Mouse (Mus musculus): ENCODE results near the gene Rufy3. TPM values are rescaled to one million over a fixed set of nuclear protein-coding genes. Genes with fewer than 3 reads are reported as not detected.

The Rufy3 gene
- total RNA-seq (2012; rRNA removed) = 10.8 and 15.0 TPM in 2 replicates

- DNase-seq (ENCODE audit: low read depth, low spot score) = no peak
- Histone ChIP-seq H3K4me1 (ENCODE audit: control insufficient read depth in 2 of 2, insufficient read depth in 2 of 2, low read length in 2 of 2, poor library complexity in 1 of 2) (peaks cover 4 to 10% of the 10 kb centered on the region in 2 experiments), H3K9me3 (ENCODE audit: control insufficient read depth, insufficient read depth, low read depth, low read length) (no peaks in the 10 kb centered on the region), H3K36me3 (ENCODE audit: control insufficient read depth, insufficient read depth, low read length, poor library complexity, severe bottlenecking) (no peaks in the 10 kb centered on the region), H3K9ac (ENCODE audit: insufficient read depth, low read depth, low read length, poor library complexity, severe bottlenecking) (peak within 1 kb of the TSS; percentile 70), H3K27ac (ENCODE audit: insufficient read depth, low read depth, low read length, poor library complexity, severe bottlenecking) (no peak within 1 kb of the TSS), H3K4me3 (ENCODE audit: insufficient read depth in 1 of 2, low read depth in 1 of 2, low read length in 2 of 2, poor library complexity in 1 of 2, severe bottlenecking in 1 of 2) (peak within 1 kb of the TSS; percentile 89 to 99)
- in situ Hi-C loops (cut with MboI; ENCODE audit: low sequenced_read_pairs in 2 of 2, unreplicated experiment in 2 of 2) = no loop called here
- TF ChIP-seq ZNF384 (IDR thresholded peaks at IDR 0.05; ENCODE audit: low read depth, low read length) = 0 out of 2 replicates have a peak, but pooled peaks have one; percentile 40
- TF ChIP-seq ZC3H11A (IDR thresholded peaks at IDR 0.05; ENCODE audit: borderline replicate concordance, low read depth, low read length) = no peak
Observed at GRCm38 (mm10) chr5:88564501-88565147, at the start of gene Rufy3. Gene Rufy3, plus strand, starts transcription at chr5:88565040.

GRCm38 (mm10) chr5:88519232-88519631 is 45.6 kb upstream of the Rufy3 start:
- Histone ChIP-seq H3K36me3 (ENCODE audit: control insufficient read depth, insufficient read depth, low read length, poor library complexity, severe bottlenecking) (no peaks in the 10 kb centered on the region), H3K4me1 (ENCODE audit: control insufficient read depth in 2 of 2, insufficient read depth in 2 of 2, low read length in 2 of 2, poor library complexity in 1 of 2) (no peaks in the 10 kb centered on the region), H3K9ac (ENCODE audit: insufficient read depth, low read depth, low read length, poor library complexity, severe bottlenecking) (no peak overlapping the region), H3K9me3 (ENCODE audit: control insufficient read depth, insufficient read depth, low read depth, low read length) (no peaks in the 10 kb centered on the region), H3K4me3 (ENCODE audit: insufficient read depth in 1 of 2, low read depth in 1 of 2, low read length in 2 of 2, poor library complexity in 1 of 2, severe bottlenecking in 1 of 2) (no peak overlapping the region), H3K27ac (ENCODE audit: insufficient read depth, low read depth, low read length, poor library complexity, severe bottlenecking) (no peak overlapping the region)
- peak; percentile 43 for DNase-seq (ENCODE audit: low read depth, low spot score)
- in situ Hi-C loops (cut with MboI; ENCODE audit: low sequenced_read_pairs in 2 of 2, unreplicated experiment in 2 of 2) = no loop called here
- TF ChIP-seq MAFK (IDR thresholded peaks at IDR 0.05; ENCODE audit: insufficient read depth, low read depth, low read length) (no peak), ZNF384 (IDR thresholded peaks at IDR 0.05; ENCODE audit: low read depth, low read length) (peak; percentile 70), HCFC1 (IDR thresholded peaks at IDR 0.05; ENCODE audit: borderline replicate concordance, insufficient read depth, low read length) (no peak), ZC3H11A (IDR thresholded peaks at IDR 0.05; ENCODE audit: borderline replicate concordance, low read depth, low read length) (peak; percentile 73; the same call in 1 of the 2 replicates)

- in situ Hi-C loops (cut with MboI; ENCODE audit: low sequenced_read_pairs in 2 of 2, unreplicated experiment in 2 of 2) = no loop called here
- H3K36me3 ChIP-seq (ENCODE audit: control insufficient read depth, insufficient read depth, low read length, poor library complexity, severe bottlenecking) = no peaks in the 10 kb centered on the region
- DNase-seq (ENCODE audit: low read depth, low spot score) = no peak
- no peaks in the 10 kb centered on the region for H3K4me1 ChIP-seq (ENCODE audit: control insufficient read depth in 2 of 2, insufficient read depth in 2 of 2, low read length in 2 of 2, poor library complexity in 1 of 2)
- no peak within 1 kb of the TSS for H3K9ac ChIP-seq (ENCODE audit: insufficient read depth, low read depth, low read length, poor library complexity, severe bottlenecking)
- TF ChIP-seq ZC3H11A (IDR thresholded peaks at IDR 0.05; ENCODE audit: borderline replicate concordance, low read depth, low read length) = no peak
- no peak for TF ChIP-seq CHD2 (IDR thresholded peaks at IDR 0.05; ENCODE audit: low read depth, low read length)
- no peak for TF ChIP-seq ZNF384 (IDR thresholded peaks at IDR 0.05; ENCODE audit: low read depth, low read length)
- no peak for TF ChIP-seq HCFC1 (IDR thresholded peaks at IDR 0.05; ENCODE audit: borderline replicate concordance, insufficient read depth, low read length)
- TF ChIP-seq MAFK (IDR thresholded peaks at IDR 0.05; ENCODE audit: insufficient read depth, low read depth, low read length) = no peak
- no peaks in the 10 kb centered on the region for H3K9me3 ChIP-seq (ENCODE audit: control insufficient read depth, insufficient read depth, low read depth, low read length)
- H3K4me3 ChIP-seq (ENCODE audit: insufficient read depth in 1 of 2, low read depth in 1 of 2, low read length in 2 of 2, poor library complexity in 1 of 2, severe bottlenecking in 1 of 2) = no peak within 1 kb of the TSS
- no peak within 1 kb of the TSS for H3K27ac ChIP-seq (ENCODE audit: insufficient read depth, low read depth, low read length, poor library complexity, severe bottlenecking)
Observed at GRCm38 (mm10) chr5:88527657-88528056, 37.2 kb upstream of the Rufy3 start, which contains the start of gene Jchain. Gene Jchain, minus strand, starts transcription at chr5:88527891.

GRCm38 (mm10) chr5:88530908-88531307 is 33.9 kb upstream of the Rufy3 start:
- Histone ChIP-seq H3K9ac (ENCODE audit: insufficient read depth, low read depth, low read length, poor library complexity, severe bottlenecking) (no peak overlapping the region), H3K4me1 (ENCODE audit: control insufficient read depth in 2 of 2, insufficient read depth in 2 of 2, low read length in 2 of 2, poor library complexity in 1 of 2) (no peaks in the 10 kb centered on the region), H3K4me3 (ENCODE audit: insufficient read depth in 1 of 2, low read depth in 1 of 2, low read length in 2 of 2, poor library complexity in 1 of 2, severe bottlenecking in 1 of 2) (no peak overlapping the region), H3K36me3 (ENCODE audit: control insufficient read depth, insufficient read depth, low read length, poor library complexity, severe bottlenecking) (no peaks in the 10 kb centered on the region), H3K27ac (ENCODE audit: insufficient read depth, low read depth, low read length, poor library complexity, severe bottlenecking) (no peak overlapping the region), H3K9me3 (ENCODE audit: control insufficient read depth, insufficient read depth, low read depth, low read length) (no peaks in the 10 kb centered on the region)
- DNase-seq (ENCODE audit: low read depth, low spot score) = no peak
- in situ Hi-C loops (cut with MboI; ENCODE audit: low sequenced_read_pairs in 2 of 2, unreplicated experiment in 2 of 2) = no loop called here
- no peak for TF ChIP-seq ZNF384 (IDR thresholded peaks at IDR 0.05; ENCODE audit: low read depth, low read length)
- TF ChIP-seq CHD2 (IDR thresholded peaks at IDR 0.05; ENCODE audit: low read depth, low read length) = no peak
- no peak for TF ChIP-seq MAFK (IDR thresholded peaks at IDR 0.05; ENCODE audit: insufficient read depth, low read depth, low read length)
- TF ChIP-seq HCFC1 (IDR thresholded peaks at IDR 0.05; ENCODE audit: borderline replicate concordance, insufficient read depth, low read length) = no peak
- no peak for TF ChIP-seq ZC3H11A (IDR thresholded peaks at IDR 0.05; ENCODE audit: borderline replicate concordance, low read depth, low read length)

Data from ES-E14 (cell line).